Mouse (Mus musculus) thymus, adult 2 months (tissue): ENCODE measurements around the gene Arhgap10. TPM values are rescaled to one million over a fixed set of nuclear protein-coding genes. Genes with fewer than 3 reads are reported as not detected.

ENCODE experiments used
- DNase-seq: peaks from one replicate; pipeline ENCODE4 v3.0.0; 2021
- H3K27ac ChIP-seq: fragments of 200-500 bp; 2 replicates; pipeline ENCODE4 v1.5.1; 2012; ENCODE audit warnings: low read length, control low read depth; ENCODE audit not compliant: control insufficient read depth, insufficient read depth
- H3K27me3 ChIP-seq: fragments of 200-500 bp; 2 replicates; pipeline ENCODE4 v1.6.1; 2012; ENCODE audit warnings: mild to moderate bottlenecking, low read length, moderate library complexity, mixed read lengths; ENCODE audit not compliant: control insufficient read depth, insufficient read depth
- H3K36me3 ChIP-seq: fragments of 200-500 bp; 2 replicates; pipeline ENCODE4 v1.6.1; 2012; ENCODE audit warnings: mild to moderate bottlenecking, low read length, moderate library complexity; ENCODE audit not compliant: control insufficient read depth, insufficient read depth
- H3K4me1 ChIP-seq: fragments of 200-500 bp; replicated peaks from 2 replicates; pipeline ENCODE4 v1.6.1; 2012; ENCODE audit warnings: low read length; ENCODE audit not compliant: control insufficient read depth, insufficient read depth
- H3K4me3 ChIP-seq: fragments of 200-500 bp; 2 replicates; pipeline ENCODE4 v1.5.1; 2012; ENCODE audit warnings: mild to moderate bottlenecking, low read length, control low read depth, moderate library complexity; ENCODE audit not compliant: control insufficient read depth, insufficient read depth
- CTCF ChIP-seq: fragments of 200-500 bp; IDR thresholded peaks from 2 replicates; pipeline ENCODE4 v1.5.1; 2012; ENCODE audit warnings: mild to moderate bottlenecking, control low read depth, low read length, moderate library complexity, borderline replicate concordance; ENCODE audit not compliant: control insufficient read depth, poor library complexity, insufficient read depth; ENCODE audit errors: extremely low read depth
- POLR2A ChIP-seq: fragments of 200-500 bp; IDR thresholded peaks from 2 replicates; pipeline ENCODE4 v1.6.1; 2012; ENCODE audit warnings: mild to moderate bottlenecking, low read length, control low read depth, moderate library complexity; ENCODE audit not compliant: control insufficient read depth, poor library complexity, insufficient read depth; ENCODE audit errors: extremely low read depth
- WGBS: fragments of 180-500 bp; shearing (Covaris S2); methylation state at CpG from one replicate; pipeline ENCODE4 v1.1.7; 2018; 5-methylcytosine and 5-hydroxymethylcytosine counted together
- polyA plus RNA-seq: library from polyadenylated mRNA; depleted of rRNA; stranded (reverse); fragments of >200 nt; gene quantifications from 2 replicates; pipeline ENCODE4 v1.2.3, GENCODE M21; 2012

Gene Arhgap10
- polyA plus RNA-seq, 1 experiment: 12.9 TPM

DNA sequence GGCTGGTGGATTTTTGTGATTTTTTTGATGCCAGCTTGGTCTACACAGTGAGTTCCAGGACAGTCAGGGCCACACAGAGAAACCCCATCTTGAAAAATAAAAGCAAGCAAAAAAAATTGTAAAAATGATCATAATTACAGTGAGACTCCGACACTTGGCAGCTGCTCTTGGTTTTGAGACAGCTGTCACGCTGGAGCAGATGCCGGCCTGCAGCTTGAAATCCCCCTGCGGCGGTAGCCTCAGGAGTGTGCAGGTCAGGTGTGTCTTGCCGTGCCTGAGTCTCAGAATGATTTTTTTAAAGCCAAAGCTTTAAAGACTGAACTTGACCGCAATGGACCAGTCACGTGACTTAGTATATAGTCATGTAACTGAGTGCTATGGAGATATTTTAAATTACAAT is 8.4 kb upstream of the Arhgap10 start:
- H3K4me3 ChIP-seq: no peak overlapping the region
- no peaks in the 10 kb centered on the region for H3K36me3 ChIP-seq
- no peaks in the 10 kb centered on the region for H3K4me1 ChIP-seq
- no peak overlapping the region for H3K27ac ChIP-seq
- DNase-seq: no peak
- 95% methylated on average over 8 of the region's 8 CpGs for WGBS
- no peaks in the 10 kb centered on the region for H3K27me3 ChIP-seq
- TF ChIP-seq CTCF (no peak), POLR2A (no peak)

DNA sequence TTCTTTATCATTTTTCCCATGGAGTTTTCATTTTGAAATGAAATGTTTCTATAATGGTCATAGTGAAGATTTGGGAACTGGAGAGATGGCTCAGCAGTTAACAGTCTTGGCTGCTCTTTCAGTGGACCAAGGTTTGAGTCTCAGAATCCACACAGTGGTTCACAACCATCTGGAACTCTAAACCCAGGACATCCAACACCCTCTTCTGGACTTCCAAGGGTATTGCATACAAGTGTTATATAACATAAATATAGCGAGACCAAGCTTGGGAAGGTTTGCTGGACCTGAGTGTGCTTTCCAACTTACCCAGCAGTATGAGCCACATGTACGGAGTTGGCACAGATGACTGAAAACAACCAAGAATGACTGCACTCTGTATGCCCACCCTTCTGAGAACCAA is 7.2 kb upstream of the Arhgap10 start:
- no peaks in the 10 kb centered on the region for H3K4me1 ChIP-seq
- TF ChIP-seq CTCF (no peak), POLR2A (no peak)
- H3K36me3 ChIP-seq: no peaks in the 10 kb centered on the region
- no peak for DNase-seq
- H3K27me3 ChIP-seq: no peaks in the 10 kb centered on the region
- H3K27ac ChIP-seq: no peak overlapping the region
- whole genome bisulfite sequencing: 94% methylated on average over 2 of the region's 2 CpGs
- H3K4me3 ChIP-seq: no peak overlapping the region

DNA sequence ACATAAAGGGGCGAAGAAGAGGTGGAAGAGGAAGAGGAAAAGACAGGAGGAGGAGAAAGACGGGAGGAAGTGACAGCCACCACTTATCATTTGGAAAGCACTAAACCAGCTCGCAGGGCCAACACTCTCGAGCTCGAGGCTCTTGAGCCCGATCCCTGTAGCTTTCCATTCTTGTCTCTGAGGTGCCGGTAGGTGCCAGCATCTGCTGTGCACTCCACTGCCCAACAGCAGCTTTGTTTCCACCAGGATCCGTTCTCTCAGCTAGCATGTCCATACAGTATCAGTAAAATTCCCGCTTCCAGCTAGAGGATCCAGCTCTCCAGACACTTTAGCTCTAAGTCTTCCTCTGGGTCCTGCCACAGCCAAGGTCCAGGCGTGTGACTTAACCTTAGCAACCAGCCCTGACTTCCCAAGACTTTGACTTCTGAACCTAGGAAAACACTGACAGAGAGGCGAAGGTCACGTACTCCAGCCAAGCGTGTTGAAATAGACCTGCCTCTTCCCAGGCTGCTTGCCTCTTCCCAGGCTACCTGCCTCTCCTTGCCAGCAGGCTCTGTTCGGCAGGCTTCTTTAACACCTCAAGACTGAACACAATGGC is 6.4 kb upstream of the Arhgap10 start:
- TF ChIP-seq POLR2A (no peak), CTCF (no peak)
- no peaks in the 10 kb centered on the region for H3K4me1 ChIP-seq
- H3K36me3 ChIP-seq: no peaks in the 10 kb centered on the region
- no peak overlapping the region for H3K4me3 ChIP-seq
- no peaks in the 10 kb centered on the region for H3K27me3 ChIP-seq
- H3K27ac ChIP-seq: no peak overlapping the region
- DNase-seq: no peak
- 93% methylated on average over 14 of the region's 14 CpGs for WGBS

DNA sequence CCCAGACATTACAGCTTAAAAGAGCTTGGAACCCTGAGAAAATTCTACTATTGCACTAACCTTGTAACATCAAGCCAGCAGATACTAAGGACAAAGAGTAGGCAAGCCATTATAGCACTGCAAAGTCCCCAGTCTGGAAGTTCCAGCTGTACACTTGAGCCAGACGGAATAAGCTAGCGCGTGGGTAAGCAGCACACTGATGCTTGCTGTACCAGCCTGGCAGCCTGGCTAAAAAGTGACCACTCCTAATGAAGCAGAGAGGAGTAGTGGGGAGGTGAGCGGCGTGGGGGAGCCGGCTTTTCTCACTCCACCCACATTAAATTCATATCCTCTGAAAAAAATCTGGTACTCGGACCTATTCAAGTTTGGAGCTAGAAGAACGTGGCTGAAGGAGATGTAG is 5.2 kb upstream of the Arhgap10 start:
- TF ChIP-seq POLR2A (no peak), CTCF (no peak)
- WGBS: 94% methylated on average over 8 of the region's 8 CpGs
- H3K4me3 ChIP-seq: no peak overlapping the region
- no peaks in the 10 kb centered on the region for H3K4me1 ChIP-seq
- H3K27ac ChIP-seq: no peak overlapping the region
- H3K27me3 ChIP-seq: no peaks in the 10 kb centered on the region
- H3K36me3 ChIP-seq: no peaks in the 10 kb centered on the region
- no peak for DNase-seq

DNA sequence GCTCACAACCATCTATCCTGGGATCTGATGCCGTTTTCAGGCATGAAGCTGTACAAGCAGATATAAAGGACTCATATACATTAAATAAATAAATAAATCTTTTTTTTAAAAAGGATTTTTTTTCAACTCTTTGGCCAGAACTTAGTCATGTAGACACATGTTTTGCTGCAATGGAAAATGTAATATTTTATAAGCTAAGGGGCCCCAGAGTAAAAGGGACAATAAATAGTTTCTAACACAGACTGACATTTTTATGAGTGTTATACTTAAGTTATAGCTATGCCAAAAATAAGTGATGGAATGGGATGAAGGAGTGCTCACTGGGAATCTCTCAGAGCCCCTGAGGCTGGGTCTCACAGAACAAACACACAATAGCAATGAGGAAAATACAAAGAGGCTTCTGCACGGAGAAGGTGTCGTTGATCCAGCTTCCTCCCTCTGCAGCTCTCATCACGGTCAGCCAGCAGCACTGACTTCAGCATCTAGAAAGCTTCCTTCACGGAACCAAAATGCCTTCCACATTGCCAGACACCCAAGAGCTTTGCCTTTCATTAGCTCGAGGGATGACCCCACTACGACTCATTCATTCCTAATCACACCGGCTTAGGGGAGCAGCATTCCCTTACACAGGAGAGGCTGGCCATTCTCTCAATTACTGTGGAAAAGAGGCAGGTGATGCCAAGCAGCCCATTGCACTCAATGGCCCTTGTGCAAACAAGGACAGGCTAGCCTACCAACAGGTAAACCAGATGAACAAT is 3.5 kb upstream of the Arhgap10 start:
- Histone ChIP-seq H3K4me3 (no peak overlapping the region), H3K36me3 (no peaks in the 10 kb centered on the region), H3K27ac (no peak overlapping the region), H3K4me1 (peaks cover 5% of the 10 kb centered on the region), H3K27me3 (no peaks in the 10 kb centered on the region)
- no peak for DNase-seq
- 97% methylated on average over 8 of the region's 8 CpGs for WGBS
- TF ChIP-seq POLR2A (no peak), CTCF (no peak)

DNA sequence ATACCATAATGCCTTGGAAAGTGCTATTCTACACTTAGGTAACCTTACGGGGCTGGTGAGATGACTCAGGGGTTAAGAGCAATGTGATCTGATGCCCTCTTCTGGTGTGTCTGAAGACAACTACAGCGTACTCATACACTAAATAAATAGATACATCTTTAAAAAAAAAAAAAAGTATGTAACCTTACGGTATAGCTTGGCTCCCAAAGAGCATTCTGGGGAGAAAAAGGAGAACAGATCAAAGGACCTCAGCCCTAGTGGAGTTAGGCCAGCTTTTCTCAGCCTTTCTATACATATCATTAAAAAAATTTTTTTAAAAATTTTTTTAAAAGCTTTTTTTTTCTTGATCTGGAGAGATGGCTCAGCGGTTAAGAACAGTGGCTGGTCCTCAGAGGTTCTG is 2.8 kb upstream of the Arhgap10 start:
- TF ChIP-seq POLR2A: no peak
- no peak for TF ChIP-seq CTCF
- Histone ChIP-seq H3K27me3 (no peaks in the 10 kb centered on the region), H3K4me1 (peaks cover 10% of the 10 kb centered on the region), H3K4me3 (no peak overlapping the region), H3K36me3 (no peaks in the 10 kb centered on the region), H3K27ac (no peak overlapping the region)
- DNase-seq: no peak
- 94% methylated on average over 4 of the region's 4 CpGs for WGBS
